Mouse (Mus musculus): ENCODE measurements around the gene Kdm5a.

DNA sequence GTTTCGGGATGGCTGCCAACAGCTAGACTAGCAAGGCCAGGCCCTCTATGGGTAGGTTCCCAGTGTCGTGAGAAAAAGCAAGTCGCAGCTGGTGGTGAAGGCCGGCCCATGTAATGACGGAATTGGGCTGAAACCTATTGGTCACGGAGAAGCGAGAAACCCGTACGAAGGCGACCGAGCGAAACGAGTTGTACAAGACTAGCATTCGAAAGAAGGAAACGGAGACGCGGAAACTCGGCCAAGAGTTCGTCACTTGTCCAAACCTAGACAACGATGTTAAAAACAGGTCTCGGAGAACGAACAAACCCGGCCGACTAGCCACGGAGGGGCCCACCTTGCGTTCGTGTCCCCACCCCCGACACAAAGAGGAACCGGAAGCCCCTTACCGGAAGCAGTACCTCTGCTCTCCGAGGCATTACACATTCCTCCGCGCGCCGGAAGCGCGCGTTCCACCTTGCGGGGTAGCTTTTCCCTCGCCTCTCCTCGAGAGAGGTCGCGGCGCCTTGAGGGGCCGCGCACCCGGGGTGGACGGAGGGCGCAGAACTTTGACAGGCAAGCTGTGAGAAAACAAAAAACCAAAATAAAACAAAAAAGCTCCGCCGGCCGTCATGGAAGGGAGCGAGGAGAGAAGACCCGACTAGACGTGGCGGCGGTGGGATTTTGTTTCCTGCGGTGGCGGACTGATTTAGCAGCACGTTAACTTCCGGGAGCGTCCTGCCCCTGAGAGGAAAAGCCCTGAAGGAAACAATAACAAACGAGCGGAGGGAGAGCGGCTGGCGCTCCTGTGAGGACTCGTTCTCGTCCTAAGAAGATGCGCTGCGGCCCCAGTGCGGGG is at the start of gene Kdm5a, which contains the start of gene Ccdc77:
- peak; percentile 85 for TF ChIP-seq POLR2AphosphoS2 (IDR thresholded peaks at IDR 0.05; ENCODE audit: insufficient read length, low read depth)
- no peak for TF ChIP-seq TCF3 (IDR thresholded peaks at IDR 0.05; ENCODE audit: insufficient read length, low read depth)
- no peak for TF ChIP-seq USF1 (IDR thresholded peaks at IDR 0.05; ENCODE audit: low read depth)
- no peak for TF ChIP-seq E2F4 (IDR thresholded peaks at IDR 0.05; ENCODE audit: insufficient read depth)
- TF ChIP-seq POLR2A (IDR thresholded peaks at IDR 0.05; ENCODE audit: insufficient read length, low read depth): peak; percentile 70
- TF ChIP-seq MAX (IDR thresholded peaks at IDR 0.05; ENCODE audit: low read depth): no peak
- peak in 1 of 3 experiments; percentile 25 for TF ChIP-seq MYOD1 (IDR thresholded peaks at IDR 0.05; ENCODE audit: control insufficient read depth in 1 of 3, insufficient read length in 2 of 3, low read depth in 2 of 3)
- no peak for TF ChIP-seq REST (IDR thresholded peaks at IDR 0.05; ENCODE audit: insufficient read depth, insufficient read length)
- peak in 1 of 3 experiments; percentile 43 for TF ChIP-seq MYOG (IDR thresholded peaks at IDR 0.05; ENCODE audit: control insufficient read depth in 1 of 3, insufficient read depth in 1 of 3, insufficient read length in 2 of 3, low read depth in 2 of 3)
